Mouse (Mus musculus): ENCODE results near the gene Col9a1. TPM values are rescaled to one million over a fixed set of nuclear protein-coding genes. Genes with fewer than 3 reads are reported as not detected.

Col9a1 gene
- polyA plus RNA-seq, 1 experiment from 2014 or later, result 1.0 TPM

DNA sequence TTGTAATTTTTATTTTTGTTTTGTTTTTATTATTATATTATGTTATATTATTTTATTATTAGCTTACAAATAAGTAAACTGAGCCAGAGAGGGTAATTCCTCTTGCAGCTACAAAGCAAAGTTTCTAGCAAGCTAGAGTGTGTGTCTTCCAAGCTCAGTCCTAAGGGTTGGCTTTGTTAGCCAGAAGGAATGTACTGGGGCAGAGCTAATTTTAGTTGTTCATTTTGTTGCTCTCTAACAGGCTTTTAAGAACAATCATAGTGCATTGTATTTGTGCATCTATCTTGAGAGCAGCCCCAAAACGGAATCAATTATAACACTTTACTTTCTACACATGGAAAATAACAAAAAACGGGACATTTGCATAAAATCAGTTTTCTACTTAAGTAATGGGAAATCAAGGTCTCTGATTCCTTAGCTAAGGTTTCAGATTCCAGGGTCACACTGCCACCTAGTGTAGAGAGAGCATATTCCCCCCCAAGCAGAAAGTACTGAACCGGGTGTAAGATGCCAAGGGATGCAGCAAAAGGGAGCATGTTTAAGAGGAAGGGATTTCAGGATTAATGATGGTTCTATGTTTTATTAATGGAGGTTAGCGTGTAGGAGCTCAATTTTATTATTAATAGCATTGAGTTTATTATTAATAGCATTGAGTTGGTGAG is 6.1 kb upstream of the Col9a1 start:
- Histone ChIP-seq H3K4me2 (ENCODE audit: low read length) (no peak overlapping the region), H3K36me3 (ENCODE audit: control insufficient read depth, insufficient read depth) (no peaks in the 10 kb centered on the region), H3K27ac (ENCODE audit: low read length) (no peak overlapping the region), H3K9me3 (ENCODE audit: control insufficient read depth, low read length) (no peaks in the 10 kb centered on the region), H3K27me3 (replicated peaks; ENCODE audit: control insufficient read depth, insufficient read depth, low read length) (no peaks in the 10 kb centered on the region), H3K4me3 (replicated peaks; ENCODE audit: low read length) (no peak overlapping the region), H3K4me1 (replicated peaks; ENCODE audit: control insufficient read depth, insufficient read depth, low read length) (no peaks in the 10 kb centered on the region), H3K9ac (replicated peaks; ENCODE audit: low read depth, low read length) (no peak overlapping the region)
- WGBS, result 3% methylated on average over 4 of the region's 4 CpGs
- ATAC-seq, result peak; percentile 84

DNA sequence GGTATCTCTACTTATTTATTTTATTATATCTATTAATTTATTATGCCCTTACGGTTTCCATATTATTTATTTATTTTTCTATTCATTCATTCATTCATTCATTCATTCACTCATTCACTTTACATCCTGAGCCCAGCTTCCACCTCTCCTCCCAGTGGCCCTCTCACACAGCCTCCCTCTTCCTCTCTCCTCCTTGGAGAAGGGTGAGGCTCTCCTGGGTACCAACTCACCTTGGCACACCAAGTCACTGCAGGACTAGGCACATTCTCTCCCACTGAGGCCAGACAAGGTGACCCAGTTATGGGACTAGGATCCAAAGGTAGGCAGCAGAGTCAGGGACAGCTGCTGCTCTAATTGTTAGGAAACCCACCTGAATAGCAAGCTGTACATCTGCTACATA is 5.5 kb upstream of the Col9a1 start:
- H3K27me3 ChIP-seq (replicated peaks; ENCODE audit: control insufficient read depth, insufficient read depth, low read length), result no peaks in the 10 kb centered on the region
- WGBS, result 70% methylated on average over 1 of the region's 1 CpGs
- H3K36me3 ChIP-seq (ENCODE audit: control insufficient read depth, insufficient read depth), result no peaks in the 10 kb centered on the region
- H3K27ac ChIP-seq (ENCODE audit: low read length), result no peak overlapping the region
- H3K9me3 ChIP-seq (ENCODE audit: control insufficient read depth, low read length), result no peaks in the 10 kb centered on the region
- no peak overlapping the region for H3K4me2 ChIP-seq (ENCODE audit: low read length)
- H3K4me1 ChIP-seq (replicated peaks; ENCODE audit: control insufficient read depth, insufficient read depth, low read length), result no peaks in the 10 kb centered on the region
- ATAC-seq, result peak; percentile 34; the same call in 1 of the 2 replicates
- H3K9ac ChIP-seq (replicated peaks; ENCODE audit: low read depth, low read length), result no peak overlapping the region
- H3K4me3 ChIP-seq (replicated peaks; ENCODE audit: low read length), result no peak overlapping the region

DNA sequence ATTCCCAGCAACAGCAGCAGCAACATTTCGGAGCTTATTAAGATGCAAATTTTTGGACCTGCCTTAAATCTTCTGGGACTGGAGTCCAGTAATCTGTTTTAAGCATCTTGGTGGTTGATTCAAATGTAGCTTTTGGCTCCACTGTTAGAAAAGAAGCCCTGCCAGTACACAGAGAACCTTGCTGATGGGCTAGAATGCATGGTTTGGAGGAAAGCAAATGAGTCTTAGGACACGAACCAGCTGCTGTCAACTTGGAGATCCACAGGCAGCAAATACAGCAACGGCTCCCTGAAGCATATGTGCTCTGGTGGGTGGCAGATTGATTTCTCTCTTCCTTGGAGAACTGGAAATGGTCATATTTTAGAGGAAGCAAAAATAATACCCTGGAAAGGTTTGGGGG is 4.8 kb upstream of the Col9a1 start:
- H3K9ac ChIP-seq (replicated peaks; ENCODE audit: low read depth, low read length), result no peak overlapping the region
- no peaks in the 10 kb centered on the region for H3K9me3 ChIP-seq (ENCODE audit: control insufficient read depth, low read length)
- ATAC-seq, result no peak
- 36% methylated on average over 3 of the region's 3 CpGs for WGBS
- H3K27ac ChIP-seq (ENCODE audit: low read length), result no peak overlapping the region
- no peak overlapping the region for H3K4me3 ChIP-seq (replicated peaks; ENCODE audit: low read length)
- no peaks in the 10 kb centered on the region for H3K4me1 ChIP-seq (replicated peaks; ENCODE audit: control insufficient read depth, insufficient read depth, low read length)
- H3K4me2 ChIP-seq (ENCODE audit: low read length), result no peak overlapping the region
- H3K36me3 ChIP-seq (ENCODE audit: control insufficient read depth, insufficient read depth), result no peaks in the 10 kb centered on the region
- H3K27me3 ChIP-seq (replicated peaks; ENCODE audit: control insufficient read depth, insufficient read depth, low read length), result no peaks in the 10 kb centered on the region

DNA sequence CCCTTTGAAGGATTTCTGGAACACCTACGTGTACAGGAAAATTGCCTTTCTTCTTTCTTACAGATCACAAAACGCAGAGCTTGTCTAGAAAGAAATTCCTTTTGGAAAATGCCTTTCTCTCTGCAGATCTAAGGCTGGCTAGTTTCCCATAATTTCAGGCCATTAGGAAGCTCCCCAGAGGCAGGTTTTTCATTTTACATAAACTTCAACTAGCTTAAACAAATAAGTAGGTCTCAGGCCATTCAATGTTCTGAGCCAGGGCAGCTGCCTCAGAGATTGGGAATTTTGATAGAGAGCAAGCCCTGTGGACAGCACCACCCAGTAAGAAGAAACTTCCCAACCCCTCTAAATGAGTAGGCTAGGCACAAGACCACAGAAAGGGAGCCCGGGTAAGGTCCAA is 1.6 kb upstream of the Col9a1 start:
- Histone ChIP-seq H3K9ac (replicated peaks; ENCODE audit: low read depth, low read length) (no peak overlapping the region), H3K36me3 (ENCODE audit: control insufficient read depth, insufficient read depth) (no peaks in the 10 kb centered on the region), H3K27ac (ENCODE audit: low read length) (no peak overlapping the region), H3K4me3 (replicated peaks; ENCODE audit: low read length) (no peak overlapping the region), H3K4me1 (replicated peaks; ENCODE audit: control insufficient read depth, insufficient read depth, low read length) (no peaks in the 10 kb centered on the region), H3K9me3 (ENCODE audit: control insufficient read depth, low read length) (no peaks in the 10 kb centered on the region), H3K4me2 (ENCODE audit: low read length) (no peak overlapping the region), H3K27me3 (replicated peaks; ENCODE audit: control insufficient read depth, insufficient read depth, low read length) (no peaks in the 10 kb centered on the region)
- no peak for ATAC-seq
- 68% methylated on average over 3 of the region's 3 CpGs for WGBS

DNA sequence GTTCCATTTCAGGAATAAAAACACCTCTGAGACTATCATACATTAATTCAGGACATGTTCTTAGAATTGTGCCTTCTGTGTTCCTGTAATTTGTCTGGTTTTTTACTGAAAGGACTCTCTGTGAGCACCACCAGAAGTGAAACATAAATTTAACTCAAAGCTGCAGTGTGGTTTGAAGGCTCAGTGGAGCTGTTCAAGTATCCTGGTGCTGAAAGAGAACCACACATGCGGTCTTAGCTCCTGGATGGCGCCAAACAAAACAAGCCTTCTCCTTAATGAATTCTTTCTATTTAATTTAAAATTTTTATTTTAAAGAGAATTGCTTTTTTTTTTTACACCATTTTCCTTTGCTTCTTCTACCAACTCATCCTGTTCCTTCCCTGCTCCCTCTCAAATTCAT is 2.4 kb downstream of the Col9a1 start:
- Histone ChIP-seq H3K9me3 (ENCODE audit: control insufficient read depth, low read length) (no peaks in the 10 kb centered on the region), H3K4me3 (replicated peaks; ENCODE audit: low read length) (no peak overlapping the region), H3K36me3 (ENCODE audit: control insufficient read depth, insufficient read depth) (no peaks in the 10 kb centered on the region), H3K27me3 (replicated peaks; ENCODE audit: control insufficient read depth, insufficient read depth, low read length) (no peaks in the 10 kb centered on the region), H3K4me1 (replicated peaks; ENCODE audit: control insufficient read depth, insufficient read depth, low read length) (no peaks in the 10 kb centered on the region), H3K27ac (ENCODE audit: low read length) (no peak overlapping the region), H3K9ac (replicated peaks; ENCODE audit: low read depth, low read length) (no peak overlapping the region), H3K4me2 (ENCODE audit: low read length) (no peak overlapping the region)
- 82% methylated on average over 2 of the region's 2 CpGs for WGBS
- no peak for ATAC-seq

DNA sequence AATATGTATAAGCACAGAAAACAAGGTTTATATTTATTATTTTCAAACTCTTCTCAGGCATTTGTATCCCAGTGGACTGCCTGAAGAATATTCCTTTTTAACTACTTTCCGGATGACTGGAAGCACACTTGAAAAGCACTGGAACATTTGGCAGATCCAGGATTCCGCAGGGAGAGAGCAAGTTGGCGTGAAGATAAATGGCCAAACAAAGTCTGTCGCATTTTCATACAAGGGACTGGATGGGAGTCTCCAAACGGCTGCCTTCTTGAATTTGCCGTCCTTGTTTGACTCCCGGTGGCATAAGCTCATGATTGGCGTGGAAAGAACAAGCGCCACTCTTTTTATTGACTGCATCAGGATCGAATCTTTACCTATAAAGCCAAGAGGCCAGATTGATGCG is 7.6 kb downstream of the Col9a1 start:
- 0 out of 2 replicates have a peak, but pooled peaks have one; percentile 31 for ATAC-seq
- Histone ChIP-seq H3K9me3 (ENCODE audit: control insufficient read depth, low read length) (no peaks in the 10 kb centered on the region), H3K9ac (replicated peaks; ENCODE audit: low read depth, low read length) (no peak overlapping the region), H3K36me3 (ENCODE audit: control insufficient read depth, insufficient read depth) (no peaks in the 10 kb centered on the region), H3K4me3 (replicated peaks; ENCODE audit: low read length) (no peak overlapping the region), H3K27ac (ENCODE audit: low read length) (no peak overlapping the region), H3K4me1 (replicated peaks; ENCODE audit: control insufficient read depth, insufficient read depth, low read length) (no peaks in the 10 kb centered on the region), H3K4me2 (ENCODE audit: low read length) (no peak overlapping the region), H3K27me3 (replicated peaks; ENCODE audit: control insufficient read depth, insufficient read depth, low read length) (no peaks in the 10 kb centered on the region)
- 68% methylated on average over 11 of the region's 11 CpGs for WGBS

GRCm38 (mm10) chr1:24186964-24187363 is 9.6 kb downstream of the Col9a1 start:
- Histone ChIP-seq H3K9me3 (ENCODE audit: control insufficient read depth, low read length) (no peaks in the 10 kb centered on the region), H3K27me3 (replicated peaks; ENCODE audit: control insufficient read depth, insufficient read depth, low read length) (no peaks in the 10 kb centered on the region), H3K36me3 (ENCODE audit: control insufficient read depth, insufficient read depth) (no peaks in the 10 kb centered on the region), H3K4me3 (replicated peaks; ENCODE audit: low read length) (no peak overlapping the region), H3K27ac (ENCODE audit: low read length) (no peak overlapping the region), H3K4me2 (ENCODE audit: low read length) (no peak overlapping the region), H3K9ac (replicated peaks; ENCODE audit: low read depth, low read length) (no peak overlapping the region), H3K4me1 (replicated peaks; ENCODE audit: control insufficient read depth, insufficient read depth, low read length) (peaks cover 3% of the 10 kb centered on the region; the same call in 1 of the 2 replicates)
- no peak for ATAC-seq
- 80% methylated on average over 11 of the region's 11 CpGs for WGBS

GRCm38 (mm10) chr1:24191668-24192067 is 14.3 kb downstream of the Col9a1 start:
- H3K36me3 ChIP-seq (ENCODE audit: control insufficient read depth, insufficient read depth), result no peaks in the 10 kb centered on the region
- H3K4me1 ChIP-seq (replicated peaks; ENCODE audit: control insufficient read depth, insufficient read depth, low read length), result peaks cover 20% of the 10 kb centered on the region
- H3K9ac ChIP-seq (replicated peaks; ENCODE audit: low read depth, low read length), result no peak overlapping the region
- H3K9me3 ChIP-seq (ENCODE audit: control insufficient read depth, low read length), result no peaks in the 10 kb centered on the region
- no peaks in the 10 kb centered on the region for H3K27me3 ChIP-seq (replicated peaks; ENCODE audit: control insufficient read depth, insufficient read depth, low read length)
- no peak overlapping the region for H3K4me3 ChIP-seq (replicated peaks; ENCODE audit: low read length)
- no peak overlapping the region; the same call in 1 of the 2 replicates for H3K27ac ChIP-seq (ENCODE audit: low read length)
- 48% methylated on average over 4 of the region's 4 CpGs for WGBS
- H3K4me2 ChIP-seq (ENCODE audit: low read length), result no peak overlapping the region
- ATAC-seq, result peak; percentile 59; the same call in 1 of the 2 replicates

DNA sequence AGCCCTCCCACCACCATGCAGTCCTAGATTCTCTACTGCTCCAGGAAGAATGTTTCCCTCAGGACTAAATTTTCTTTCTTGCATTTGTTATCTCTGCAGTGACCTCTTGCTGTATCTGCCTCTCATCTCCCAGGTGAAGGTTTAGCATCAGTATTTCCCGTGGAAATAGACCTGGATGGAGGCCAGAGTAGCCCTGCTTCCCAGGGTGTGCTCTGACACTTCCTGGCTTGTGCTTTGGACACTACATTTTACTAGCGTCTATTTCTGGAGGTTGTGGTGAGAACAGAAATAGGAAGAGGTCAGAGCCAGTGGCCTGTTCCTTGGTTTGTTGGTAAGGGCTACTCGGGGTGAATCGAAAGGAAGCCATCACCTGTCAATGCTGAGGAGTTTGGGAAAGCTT is 16.7 kb downstream of the Col9a1 start:
- Histone ChIP-seq H3K4me2 (ENCODE audit: low read length) (no peak overlapping the region), H3K9me3 (ENCODE audit: control insufficient read depth, low read length) (no peaks in the 10 kb centered on the region), H3K4me3 (replicated peaks; ENCODE audit: low read length) (no peak overlapping the region), H3K27me3 (replicated peaks; ENCODE audit: control insufficient read depth, insufficient read depth, low read length) (no peaks in the 10 kb centered on the region), H3K27ac (ENCODE audit: low read length) (no peak overlapping the region), H3K4me1 (replicated peaks; ENCODE audit: control insufficient read depth, insufficient read depth, low read length) (peaks cover 20% of the 10 kb centered on the region), H3K36me3 (ENCODE audit: control insufficient read depth, insufficient read depth) (no peaks in the 10 kb centered on the region), H3K9ac (replicated peaks; ENCODE audit: low read depth, low read length) (no peak overlapping the region)
- 69% methylated on average over 4 of the region's 4 CpGs for WGBS
- no peak for ATAC-seq

All from forebrain, embryonic 16.5 days (tissue).